Mouse (Mus musculus) forebrain, embryonic 13.5 days (tissue): ENCODE results near the gene Lrba. TPM values are rescaled to one million over a fixed set of nuclear protein-coding genes. Genes with fewer than 3 reads are reported as not detected.

ENCODE experiments used
- ATAC-seq: fragments of 200-750 bp; cut with Nextera tagmentation; 2 replicates; pipeline ENCODE4 v1.8.0; 2017
- H3K27ac ChIP-seq: fragments of 300-500 bp; sonication (generic); 2 replicates; pipeline ENCODE4 v1.5.1; 2015; ENCODE audit warnings: inconsistent platforms, mild to moderate bottlenecking, moderate library complexity
- H3K27me3 ChIP-seq: fragments of 300-500 bp; sonication (generic); 2 replicates; pipeline ENCODE4 v1.6.1; 2015; ENCODE audit warnings: mild to moderate bottlenecking, inconsistent platforms
- H3K36me3 ChIP-seq: fragments of 300-500 bp; sonication (generic); 2 replicates; pipeline ENCODE4 v1.6.1; 2015; ENCODE audit warnings: mild to moderate bottlenecking, inconsistent platforms; ENCODE audit not compliant: poor library complexity, severe bottlenecking
- H3K4me1 ChIP-seq: fragments of 300-500 bp; sonication (generic); 2 replicates; pipeline ENCODE4 v1.6.1; 2015; ENCODE audit warnings: inconsistent platforms
- H3K4me2 ChIP-seq: fragments of 300-500 bp; sonication (generic); 2 replicates; pipeline ENCODE4 v1.6.1; 2015; ENCODE audit warnings: inconsistent platforms, mild to moderate bottlenecking, moderate library complexity
- H3K4me3 ChIP-seq: fragments of 300-500 bp; sonication (generic); 2 replicates; pipeline ENCODE4 v1.5.1; 2015; ENCODE audit warnings: mild to moderate bottlenecking, inconsistent platforms
- H3K9ac ChIP-seq: fragments of 300-500 bp; sonication (generic); 2 replicates; pipeline ENCODE4 v1.6.1; 2015; ENCODE audit warnings: mild to moderate bottlenecking, inconsistent platforms
- H3K9me3 ChIP-seq: fragments of 300-500 bp; sonication (generic); replicated peaks from 2 replicates; pipeline ENCODE4 v1.6.1; 2016; ENCODE audit warnings: inconsistent platforms
- WGBS: fragments of 180-500 bp; shearing (Covaris S2); methylation state at CpG from one replicate; pipeline ENCODE4 v1.1.7; 2015; 5-methylcytosine and 5-hydroxymethylcytosine counted together
- polyA plus RNA-seq: library from polyadenylated mRNA; unstranded; fragments of >200 nt; fragmentation: Nextera tagmentation; extraction: Ambion mirVana; gene quantifications from 2 replicates; pipeline ENCODE4 v1.2.1, GENCODE M21; 2015

The Lrba gene
- polyA plus RNA-seq: 2.1 and 3.0 TPM in 2 replicates

DNA sequence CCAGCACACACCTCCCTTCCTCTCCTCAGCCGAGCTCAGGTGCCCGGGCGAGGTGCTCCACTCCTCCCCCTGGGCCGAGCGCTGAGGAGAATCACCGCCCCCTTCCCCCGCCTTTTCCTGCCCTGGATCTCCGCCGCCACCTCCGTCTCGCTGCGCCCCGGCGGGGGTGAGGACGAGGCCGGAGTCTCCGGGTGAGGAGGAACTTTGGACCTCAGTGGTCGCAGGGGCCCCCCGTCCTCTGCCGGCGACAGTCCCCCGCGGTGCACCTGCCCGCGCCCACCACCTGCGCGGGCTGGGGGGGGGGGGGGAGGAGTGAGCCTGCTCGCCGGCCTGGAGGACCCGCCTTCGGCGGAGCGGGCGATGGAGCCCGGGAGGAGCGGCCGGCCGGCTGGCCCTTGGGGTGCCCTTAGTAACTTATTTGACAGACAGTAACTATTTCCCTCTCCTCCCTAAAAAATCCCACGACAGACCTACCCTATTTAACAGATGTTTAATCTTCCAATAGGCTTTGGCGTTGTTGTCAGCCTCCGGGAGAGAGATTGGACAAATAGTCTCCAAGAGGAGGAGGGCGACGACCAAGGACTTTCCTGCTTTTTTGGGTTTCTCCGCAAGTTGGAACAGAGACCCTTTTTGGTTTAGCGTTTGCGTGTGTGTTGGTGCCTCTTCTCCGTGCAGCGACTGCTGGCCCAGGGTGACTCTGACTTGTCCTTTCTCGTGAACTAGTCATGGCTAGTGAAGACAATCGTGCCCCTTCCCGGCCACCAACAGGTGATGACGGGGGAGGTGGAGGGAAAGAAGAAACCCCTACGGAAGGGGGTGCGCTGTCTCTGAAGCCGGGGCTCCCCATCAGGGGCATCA, at the start of gene Lrba:
Lrba (plus strand) TSS at position 117 of the 858 bp plus-strand sequence.
- Histone ChIP-seq H3K4me1 (peaks cover 5% of the 10 kb centered on the region), H3K9me3 (no peaks in the 10 kb centered on the region), H3K4me3 (peak within 1 kb of the TSS; percentile 87), H3K4me2 (peak within 1 kb of the TSS; percentile 87), H3K27me3 (peaks cover 6% of the 10 kb centered on the region), H3K36me3 (0 out of 2 replicates have a peak, but pooled peaks cover 3% of the 10 kb centered on the region), H3K27ac (peak within 1 kb of the TSS; percentile 84), H3K9ac (peak within 1 kb of the TSS; percentile 90)
- ATAC-seq: peak; percentile 78
- under 1% methylated on average over 46 of the region's 55 CpGs for WGBS

DNA sequence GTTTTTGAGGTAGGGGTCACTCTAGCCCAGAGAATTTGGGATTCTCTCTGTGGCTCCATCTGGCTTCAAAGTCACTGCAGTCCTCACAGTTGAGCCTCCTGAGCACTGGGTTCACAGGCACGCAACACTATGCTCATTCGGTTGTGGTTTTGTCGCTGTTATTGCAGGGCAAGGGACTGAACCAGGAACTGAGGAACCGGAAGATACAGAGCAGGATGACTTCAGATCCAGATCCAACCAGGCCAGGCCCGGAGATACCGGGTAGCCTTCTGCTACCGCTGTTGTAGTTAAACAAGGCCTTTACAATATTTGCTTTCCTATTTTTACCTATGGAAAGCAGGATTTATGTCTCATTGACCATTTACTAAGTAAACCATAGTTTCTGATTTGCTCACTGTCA, 44.8 kb upstream of the Lrba start:
- no peak for ATAC-seq
- 93% methylated on average over 7 of the region's 7 CpGs for WGBS
- H3K4me1 ChIP-seq: no peaks in the 10 kb centered on the region
- no peak overlapping the region for H3K9ac ChIP-seq
- H3K36me3 ChIP-seq: no peaks in the 10 kb centered on the region
- H3K27me3 ChIP-seq: no peaks in the 10 kb centered on the region
- no peak overlapping the region for H3K27ac ChIP-seq
- H3K9me3 ChIP-seq: no peaks in the 10 kb centered on the region
- no peak overlapping the region for H3K4me3 ChIP-seq
- H3K4me2 ChIP-seq: no peak overlapping the region

DNA sequence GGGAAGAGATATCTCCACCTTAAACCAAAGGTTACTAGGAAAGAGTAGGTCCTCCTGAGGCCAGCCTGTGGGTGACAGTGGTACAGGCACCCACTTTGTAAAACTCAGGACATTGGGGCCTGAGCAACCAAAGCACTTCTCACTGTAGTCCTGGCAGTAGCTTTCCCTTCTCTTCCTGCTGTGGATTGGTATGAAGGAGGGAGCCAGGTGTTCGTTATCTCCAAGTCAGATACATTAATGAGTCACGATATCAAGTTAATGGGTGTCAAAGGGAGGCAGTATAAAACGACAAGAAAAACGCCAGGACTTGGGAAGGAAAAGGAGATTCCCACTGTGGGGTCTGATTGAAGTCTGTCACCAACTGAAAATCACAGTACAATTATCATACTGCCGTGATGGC, 43.4 kb upstream of the Lrba start:
- WGBS: 56% methylated on average over 5 of the region's 5 CpGs
- Histone ChIP-seq H3K4me3 (no peak overlapping the region), H3K4me1 (no peaks in the 10 kb centered on the region), H3K4me2 (no peak overlapping the region), H3K9ac (no peak overlapping the region), H3K36me3 (no peaks in the 10 kb centered on the region), H3K9me3 (no peaks in the 10 kb centered on the region), H3K27me3 (no peaks in the 10 kb centered on the region), H3K27ac (no peak overlapping the region)
- ATAC-seq: no peak

DNA sequence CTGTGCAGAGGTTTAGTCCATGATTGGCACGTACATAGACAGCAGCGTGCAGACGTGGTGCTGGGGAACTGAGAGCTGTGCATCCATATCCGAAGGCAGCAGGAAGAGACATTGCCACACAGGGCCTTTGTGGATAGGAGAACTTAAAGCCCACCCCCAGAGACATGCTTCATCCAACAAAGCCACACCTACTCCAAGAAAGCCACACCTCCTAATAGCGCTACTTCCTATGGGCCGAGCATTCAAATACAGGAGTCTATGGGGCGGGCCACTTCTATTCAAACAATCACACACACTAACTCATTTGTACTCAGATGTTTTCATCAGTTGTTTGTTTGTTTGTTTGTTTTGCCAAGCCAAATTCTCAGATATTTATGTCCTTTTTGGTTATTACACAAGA, 39.9 kb upstream of the Lrba start:
- Histone ChIP-seq H3K9me3 (no peaks in the 10 kb centered on the region), H3K36me3 (no peaks in the 10 kb centered on the region), H3K9ac (no peak overlapping the region), H3K27ac (no peak overlapping the region), H3K4me1 (no peaks in the 10 kb centered on the region), H3K27me3 (no peaks in the 10 kb centered on the region), H3K4me2 (no peak overlapping the region), H3K4me3 (no peak overlapping the region)
- no peak for ATAC-seq
- WGBS: 86% methylated on average over 7 of the region's 7 CpGs

DNA sequence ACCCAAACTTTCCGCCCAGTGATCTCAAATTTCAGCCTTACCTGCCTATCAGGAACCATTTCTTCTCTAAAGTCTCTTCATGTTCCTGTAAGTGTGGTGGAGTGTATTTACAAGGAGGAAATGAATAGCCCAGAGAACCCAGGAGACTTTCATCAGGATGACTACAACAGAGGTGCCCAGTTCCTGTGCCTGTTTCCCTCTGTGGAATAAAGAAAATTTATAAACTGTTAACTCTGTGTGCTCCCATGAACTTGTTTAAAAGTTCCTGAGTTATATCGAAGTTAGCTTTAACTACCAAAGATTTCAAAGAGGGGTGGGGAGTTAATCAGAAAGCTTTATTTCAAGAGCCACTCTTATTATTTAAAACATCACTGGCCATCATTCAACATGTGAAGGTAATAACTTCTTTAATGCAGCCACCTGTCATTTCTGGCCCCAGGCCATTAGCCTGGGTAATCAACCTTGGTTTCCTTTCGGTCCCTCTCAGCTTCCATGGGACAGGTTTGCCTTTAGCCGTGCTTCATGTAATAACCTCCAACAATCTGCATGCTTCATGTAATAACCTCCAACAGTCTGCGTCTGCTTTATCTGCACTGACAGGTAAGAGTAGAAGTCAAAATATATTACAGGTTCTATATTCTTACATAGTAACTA, 36.6 kb upstream of the Lrba start:
- Histone ChIP-seq H3K27ac (no peak overlapping the region), H3K9ac (no peak overlapping the region), H3K36me3 (no peaks in the 10 kb centered on the region), H3K9me3 (no peaks in the 10 kb centered on the region), H3K4me2 (no peak overlapping the region), H3K27me3 (no peaks in the 10 kb centered on the region), H3K4me3 (no peak overlapping the region), H3K4me1 (no peaks in the 10 kb centered on the region)
- ATAC-seq: no peak
- 74% methylated on average over 5 of the region's 5 CpGs for WGBS

DNA sequence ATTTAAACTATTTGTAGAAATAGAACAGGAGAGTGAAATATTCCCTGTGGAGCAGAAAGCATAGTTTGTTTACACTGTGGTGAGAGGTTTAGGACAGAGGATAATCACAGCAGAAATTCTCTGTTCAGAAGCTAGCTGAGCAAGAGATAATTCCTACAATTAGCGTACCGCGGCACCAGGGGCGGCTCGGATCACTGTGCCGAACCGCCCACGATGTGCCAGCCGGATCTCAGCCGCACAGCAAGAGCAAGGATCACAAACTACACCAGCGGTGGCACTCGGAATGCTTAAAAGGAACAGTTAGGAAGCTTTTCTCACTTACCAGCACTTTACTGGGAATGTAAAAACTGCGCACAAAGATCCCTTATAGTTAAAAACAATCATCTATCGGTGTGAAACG, 28.5 kb upstream of the Lrba start:
- no peaks in the 10 kb centered on the region for H3K4me1 ChIP-seq
- ATAC-seq: no peak
- H3K27ac ChIP-seq: no peak overlapping the region
- 46% methylated on average over 15 of the region's 15 CpGs for WGBS
- no peaks in the 10 kb centered on the region for H3K27me3 ChIP-seq
- H3K36me3 ChIP-seq: no peaks in the 10 kb centered on the region
- no peak overlapping the region for H3K9ac ChIP-seq
- H3K9me3 ChIP-seq: no peaks in the 10 kb centered on the region
- H3K4me2 ChIP-seq: no peak overlapping the region
- no peak overlapping the region for H3K4me3 ChIP-seq

DNA sequence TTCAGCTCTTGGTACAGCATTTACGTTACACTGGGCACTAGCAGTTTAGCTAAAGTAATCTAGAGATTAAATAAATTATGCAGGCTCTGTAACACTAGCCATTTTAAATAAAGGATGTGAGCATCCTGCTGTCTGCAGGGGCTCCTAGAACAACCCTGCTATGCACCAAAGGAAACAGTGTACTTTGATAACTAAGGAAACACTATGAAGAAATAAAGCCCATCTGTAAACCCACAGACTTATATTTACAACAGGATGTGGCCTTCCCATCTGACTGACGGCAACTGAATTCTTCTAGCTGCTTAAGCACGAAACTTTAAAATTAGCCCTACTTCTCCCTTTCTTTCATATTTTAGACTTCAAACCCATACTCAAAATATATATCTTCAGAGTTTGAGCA, 28.0 kb upstream of the Lrba start:
- no peak overlapping the region for H3K4me3 ChIP-seq

DNA sequence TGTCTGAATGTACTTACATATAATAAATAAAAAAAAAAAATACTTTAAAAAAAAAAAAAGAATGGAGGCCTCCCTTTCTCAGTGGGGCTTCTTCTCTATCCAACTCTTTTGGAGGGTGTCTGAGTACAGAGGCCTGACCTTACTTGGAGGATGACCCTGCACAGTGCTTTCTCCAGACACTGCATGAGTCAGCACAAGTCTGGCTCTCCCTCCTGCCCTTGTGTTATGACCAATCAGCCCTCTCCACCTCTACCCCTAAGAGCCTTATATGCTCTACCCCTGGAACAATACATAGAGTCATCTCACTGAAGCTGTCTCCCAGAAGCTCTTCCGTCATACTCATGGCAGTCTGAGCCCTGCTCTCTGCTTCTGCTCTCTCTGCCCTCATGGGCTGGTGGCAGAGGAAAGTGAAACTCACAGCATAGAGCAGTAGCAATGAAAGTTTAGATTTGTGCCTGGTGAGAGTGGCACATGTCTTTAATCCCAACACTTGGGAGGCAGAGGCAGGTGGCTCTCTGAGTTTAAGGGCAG, 22.8 kb upstream of the Lrba start:
- Histone ChIP-seq H3K9me3 (no peaks in the 10 kb centered on the region), H3K4me1 (no peaks in the 10 kb centered on the region), H3K36me3 (no peaks in the 10 kb centered on the region), H3K4me2 (no peak overlapping the region), H3K27ac (no peak overlapping the region), H3K27me3 (no peaks in the 10 kb centered on the region), H3K4me3 (no peak overlapping the region), H3K9ac (no peak overlapping the region)
- no peak for ATAC-seq
- 90% methylated on average over 1 of the region's 1 CpGs for WGBS

More for the DNA sequence above, 28.0 kb upstream of the Lrba start:
- 73% methylated on average over 3 of the region's 3 CpGs for WGBS
- no peak overlapping the region for H3K27ac ChIP-seq
- no peak overlapping the region for H3K9ac ChIP-seq
- H3K9me3 ChIP-seq: no peaks in the 10 kb centered on the region
- H3K4me2 ChIP-seq: no peak overlapping the region
- no peak for ATAC-seq
- no peaks in the 10 kb centered on the region for H3K4me1 ChIP-seq
- H3K27me3 ChIP-seq: no peaks in the 10 kb centered on the region
- no peaks in the 10 kb centered on the region for H3K36me3 ChIP-seq

DNA sequence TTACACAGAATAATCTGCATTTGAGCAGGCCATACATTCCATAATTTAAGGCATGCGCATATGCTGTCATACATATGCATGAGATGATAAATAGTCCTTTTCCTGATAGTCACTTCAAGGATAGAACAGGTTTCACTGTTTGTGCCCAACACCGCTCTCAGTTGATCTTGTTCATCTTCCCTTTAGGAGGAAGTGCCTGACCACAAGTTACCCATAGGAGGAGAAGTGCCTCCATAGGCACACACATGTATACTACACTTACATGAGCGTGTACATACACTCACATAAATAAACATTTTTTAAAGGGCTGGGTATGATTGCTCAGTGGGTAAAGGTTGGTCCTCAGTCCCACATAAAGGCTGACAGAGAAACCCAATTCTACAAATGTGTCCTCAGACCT, 22.0 kb upstream of the Lrba start:
- no peak for ATAC-seq
- WGBS: 90% methylated on average over 3 of the region's 3 CpGs
- no peak overlapping the region for H3K4me3 ChIP-seq

DNA sequence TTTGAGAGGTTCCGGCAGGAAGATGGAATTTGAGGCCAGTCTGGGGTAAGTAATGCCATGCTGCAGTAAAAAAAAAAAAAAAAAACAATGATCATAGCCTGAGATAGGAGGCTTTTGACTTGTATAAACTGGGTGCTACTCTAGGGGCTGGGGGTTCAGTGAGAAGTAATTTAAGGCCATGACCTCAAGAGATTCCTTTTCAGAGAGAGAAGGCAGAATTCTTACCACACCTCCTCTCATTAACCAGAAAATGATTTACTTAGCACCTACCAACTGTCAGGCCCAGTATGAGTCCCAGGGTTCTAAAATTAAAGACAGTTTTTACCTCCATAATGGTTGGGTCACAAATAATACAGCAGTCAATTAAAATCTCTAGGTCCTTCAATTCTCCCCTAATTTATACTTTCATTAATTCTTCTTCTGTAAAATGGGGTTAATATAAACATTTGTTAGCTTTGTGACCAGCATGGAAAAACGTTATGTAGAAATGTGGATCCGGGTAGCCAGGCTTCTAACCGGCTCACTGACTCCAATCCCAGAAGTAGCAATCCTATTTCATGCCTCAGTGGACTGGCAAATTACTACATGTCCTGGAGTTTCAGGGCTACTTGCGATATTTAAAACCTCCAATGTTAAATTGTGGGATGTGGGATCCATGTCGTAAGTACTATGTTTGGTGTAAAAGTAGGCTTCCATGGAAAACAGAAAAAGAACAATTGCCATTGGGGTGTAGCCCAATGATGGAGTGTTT, 19.7 kb upstream of the Lrba start:
- Histone ChIP-seq H3K27ac (no peak overlapping the region), H3K27me3 (no peaks in the 10 kb centered on the region), H3K36me3 (no peaks in the 10 kb centered on the region), H3K4me1 (no peaks in the 10 kb centered on the region), H3K9ac (no peak overlapping the region), H3K4me2 (no peak overlapping the region), H3K4me3 (no peak overlapping the region), H3K9me3 (no peaks in the 10 kb centered on the region)
- no peak for ATAC-seq
- 16% methylated on average over 6 of the region's 6 CpGs for WGBS

More for the DNA sequence above, 22.0 kb upstream of the Lrba start:
- no peaks in the 10 kb centered on the region for H3K36me3 ChIP-seq
- H3K9ac ChIP-seq: no peak overlapping the region
- H3K27me3 ChIP-seq: no peaks in the 10 kb centered on the region
- H3K4me2 ChIP-seq: no peak overlapping the region
- H3K4me1 ChIP-seq: no peaks in the 10 kb centered on the region
- no peak overlapping the region for H3K27ac ChIP-seq
- no peaks in the 10 kb centered on the region for H3K9me3 ChIP-seq

DNA sequence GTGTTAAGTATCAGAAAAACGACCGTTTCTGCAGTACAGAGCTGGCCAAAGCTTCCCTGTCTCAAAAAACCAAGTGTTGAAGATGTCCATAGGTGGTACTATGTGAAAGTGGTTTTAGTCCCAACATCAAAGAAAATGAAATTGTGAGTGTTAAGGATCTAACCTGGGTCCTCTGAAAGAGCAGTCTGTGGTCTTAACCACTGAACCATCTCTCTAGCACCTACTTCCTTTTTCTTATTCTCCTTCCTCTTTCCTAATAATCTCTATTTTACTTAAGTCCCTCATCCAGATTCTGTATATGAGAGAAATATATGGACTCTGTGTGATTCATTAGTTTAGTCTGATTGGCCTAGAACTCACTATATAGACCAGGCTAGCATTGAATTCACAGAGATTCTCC, 17.9 kb upstream of the Lrba start:
- H3K4me2 ChIP-seq: no peak overlapping the region
- ATAC-seq: no peak
- 92% methylated on average over 2 of the region's 2 CpGs for WGBS
- no peak overlapping the region for H3K4me3 ChIP-seq
- H3K36me3 ChIP-seq: no peaks in the 10 kb centered on the region
- H3K9me3 ChIP-seq: no peaks in the 10 kb centered on the region
- no peaks in the 10 kb centered on the region for H3K27me3 ChIP-seq
- H3K4me1 ChIP-seq: no peaks in the 10 kb centered on the region
- no peak overlapping the region for H3K9ac ChIP-seq
- H3K27ac ChIP-seq: no peak overlapping the region
